Mouse (Mus musculus) 416B (cell line): ENCODE measurements around the gene Topaz1.
"Not testable (repeated sequence)": the region's sequence is repeated elsewhere in the genome, so short reads cannot be mapped to it uniquely, and the experiment has no call there.

ENCODE experiments used
- DNase-seq: peaks from one replicate; pipeline ENCODE4 v3.0.0; 2011; ENCODE audit warnings: low read depth

Gene Topaz1

GRCm38 (mm10) chr9:122812386-122812785 is 65.2 kb downstream of the Topaz1 start:
- DNase-seq = no peak

GRCm38 (mm10) chr9:122814775-122815174 is 67.6 kb downstream of the Topaz1 start:
- DNase-seq = no peak

- no peak for DNase-seq
Measured at GRCm38 (mm10) chr9:122815239-122815851, 68.2 kb downstream of the Topaz1 start.

- no peak for DNase-seq
Measured at GRCm38 (mm10) chr9:122823374-122824017, 76.3 kb downstream of the Topaz1 start.

GRCm38 (mm10) chr9:122826743-122827142 is 79.6 kb downstream of the Topaz1 start:
- DNase-seq = no peak

GRCm38 (mm10) chr9:122829826-122830380 is 82.8 kb downstream of the Topaz1 start:
- DNase-seq = no peak

- no peak for DNase-seq
Measured at GRCm38 (mm10) chr9:122836126-122836525, 89.0 kb downstream of the Topaz1 start.

GRCm38 (mm10) chr9:122836790-122837189 is 89.6 kb downstream of the Topaz1 start:
- no peak for DNase-seq

- no peak for DNase-seq
Measured at GRCm38 (mm10) chr9:122837216-122837615, 90.1 kb downstream of the Topaz1 start.

GRCm38 (mm10) chr9:122837680-122838079 is 90.5 kb downstream of the Topaz1 start:
- no peak for DNase-seq

- DNase-seq = no peak
Measured at GRCm38 (mm10) chr9:122843760-122844159, 96.6 kb downstream of the Topaz1 start, which contains the start of gene Gm35549. TSS of gene Gm35549 (minus strand) at chr9:122844035.

GRCm38 (mm10) chr9:122845621-122846020 is 98.5 kb downstream of the Topaz1 start:
- DNase-seq = no peak

GRCm38 (mm10) chr9:122846156-122846555 is 99.0 kb downstream of the Topaz1 start:
- DNase-seq = no peak

GRCm38 (mm10) chr9:122847811-122848311 is 100.7 kb downstream of the Topaz1 start:
- DNase-seq = not testable (repeated sequence)
